Mouse (Mus musculus) splenic B cell, adult 2 months (primary cell): ENCODE measurements around the gene Il17d.

ENCODE experiments used
- DNase-seq: peaks from one replicate; pipeline ENCODE4 v3.0.0-alpha.2; 2011; ENCODE audit warnings: low read depth, low spot score
- H3K27me3 ChIP-seq: 2 replicates; pipeline ENCODE4 v1.6.1; 2012; ENCODE audit warnings: mild to moderate bottlenecking, low read length, moderate library complexity, mixed read lengths; ENCODE audit not compliant: control insufficient read depth, poor library complexity, insufficient read depth, severe bottlenecking
- H3K36me3 ChIP-seq: 2 replicates; pipeline ENCODE4 v1.6.1; 2012; ENCODE audit warnings: mild to moderate bottlenecking, low read length, moderate library complexity, mixed read lengths; ENCODE audit not compliant: control insufficient read depth, poor library complexity, insufficient read depth, severe bottlenecking

The Il17d gene

GRCm38 (mm10) chr14:57524671-57525387, at the start of gene Il17d:
Gene Il17d (plus strand): TSS chr14:57524777.
- DNase-seq: peak; percentile 23
- Histone ChIP-seq H3K36me3 (no peaks in the 10 kb centered on the region), H3K27me3 (peaks cover 2% of the 10 kb centered on the region; the same call in 1 of the 2 replicates)

DNA sequence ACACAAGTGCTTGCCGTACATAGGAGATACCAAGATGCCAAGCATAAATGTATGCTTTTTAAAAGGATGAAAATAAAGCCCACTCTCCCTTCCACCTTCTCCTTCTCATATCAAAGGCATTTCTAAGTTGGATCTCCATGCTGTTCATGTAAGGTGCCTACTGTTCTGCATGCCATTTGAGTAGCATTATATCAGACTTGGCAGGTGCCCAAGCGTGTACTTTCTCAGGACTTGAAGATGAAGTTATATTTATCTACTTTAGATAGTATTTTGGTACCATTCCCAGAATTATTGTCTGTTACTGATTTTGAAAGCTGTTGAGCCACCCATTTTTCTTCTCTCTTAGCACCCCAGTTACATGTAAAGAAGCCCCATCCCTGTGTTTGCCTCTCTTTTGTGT, 49.5 kb upstream of the Il17d start:
- Histone ChIP-seq H3K27me3 (no peaks in the 10 kb centered on the region), H3K36me3 (0 out of 2 replicates have a peak, but pooled peaks cover 2% of the 10 kb centered on the region)
- DNase-seq: no peak

DNA sequence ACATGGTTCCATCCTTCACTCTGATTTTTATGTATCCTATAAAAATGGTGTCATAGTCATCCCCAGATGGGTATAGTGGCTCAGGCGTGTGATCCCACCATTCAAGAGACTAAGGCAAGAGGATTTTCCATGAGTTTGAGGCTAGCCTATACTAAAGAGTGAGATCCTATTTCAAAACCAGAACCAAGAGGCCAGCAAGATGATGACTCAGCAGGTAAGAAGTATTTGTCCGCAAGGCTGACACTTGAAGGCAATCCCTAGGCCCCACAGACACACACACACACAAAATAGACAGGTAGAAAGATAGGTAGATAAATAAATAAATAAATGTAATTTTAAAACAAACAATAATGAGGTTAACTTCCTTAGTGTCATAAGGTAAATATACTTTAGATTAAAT, 42.3 kb upstream of the Il17d start:
- no peak for DNase-seq
- no peaks in the 10 kb centered on the region for H3K27me3 ChIP-seq
- 0 out of 2 replicates have a peak, but pooled peaks cover 2% of the 10 kb centered on the region for H3K36me3 ChIP-seq

GRCm38 (mm10) chr14:57484183-57484582, 40.4 kb upstream of the Il17d start:
- DNase-seq: peak; percentile 4
- Histone ChIP-seq H3K36me3 (0 out of 2 replicates have a peak, but pooled peaks cover 2% of the 10 kb centered on the region), H3K27me3 (no peaks in the 10 kb centered on the region)

- DNase-seq: no peak
- no peaks in the 10 kb centered on the region for H3K27me3 ChIP-seq
- H3K36me3 ChIP-seq: no peaks in the 10 kb centered on the region
Observed at GRCm38 (mm10) chr14:57489696-57490095, 34.9 kb upstream of the Il17d start.

GRCm38 (mm10) chr14:57493840-57494239, 30.7 kb upstream of the Il17d start:
- no peak for DNase-seq
- no peaks in the 10 kb centered on the region for H3K27me3 ChIP-seq
- no peaks in the 10 kb centered on the region for H3K36me3 ChIP-seq

DNA sequence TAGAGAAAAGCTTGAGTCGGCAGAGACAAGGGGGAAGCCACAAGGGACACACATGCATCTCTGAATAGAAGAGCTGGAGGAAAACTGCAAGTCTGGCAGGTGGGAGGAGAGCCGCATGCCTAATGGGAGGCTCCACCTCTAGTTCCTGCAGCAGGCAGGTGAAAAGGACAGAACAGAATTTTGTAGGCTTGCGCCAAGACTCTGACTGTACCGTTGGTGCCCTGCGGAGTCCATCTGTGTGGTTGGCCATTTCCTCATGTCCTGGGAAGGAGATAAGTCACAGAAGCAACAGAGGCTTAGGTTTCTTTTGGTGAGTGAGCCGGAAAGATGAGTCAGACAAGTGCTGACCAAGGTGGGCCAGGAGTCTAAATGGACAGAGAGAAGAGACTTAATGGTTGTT, 20.8 kb upstream of the Il17d start:
- DNase-seq: no peak
- no peaks in the 10 kb centered on the region for H3K36me3 ChIP-seq
- no peaks in the 10 kb centered on the region for H3K27me3 ChIP-seq

DNA sequence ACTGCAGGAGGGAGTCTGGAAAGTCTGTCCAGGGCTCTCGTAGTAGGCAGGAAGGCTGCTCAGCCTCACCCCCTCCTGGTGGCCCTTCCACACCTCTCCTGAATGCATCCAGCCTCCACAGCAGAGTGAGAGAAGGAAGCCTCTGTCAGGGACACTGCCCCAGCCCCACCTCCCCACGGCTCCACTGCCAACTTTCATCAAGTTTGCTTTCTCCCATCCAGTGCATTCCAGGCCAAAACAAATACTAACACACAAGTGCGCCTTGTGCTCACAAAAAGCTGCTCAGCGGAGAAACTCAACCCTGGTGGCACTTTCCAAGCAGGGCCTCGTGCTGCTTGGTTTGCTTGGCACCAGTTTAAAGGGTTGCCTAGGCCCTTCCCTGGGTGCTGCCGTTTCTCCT, 15.0 kb upstream of the Il17d start:
- DNase-seq: no peak
- H3K36me3 ChIP-seq: no peaks in the 10 kb centered on the region
- H3K27me3 ChIP-seq: no peaks in the 10 kb centered on the region

DNA sequence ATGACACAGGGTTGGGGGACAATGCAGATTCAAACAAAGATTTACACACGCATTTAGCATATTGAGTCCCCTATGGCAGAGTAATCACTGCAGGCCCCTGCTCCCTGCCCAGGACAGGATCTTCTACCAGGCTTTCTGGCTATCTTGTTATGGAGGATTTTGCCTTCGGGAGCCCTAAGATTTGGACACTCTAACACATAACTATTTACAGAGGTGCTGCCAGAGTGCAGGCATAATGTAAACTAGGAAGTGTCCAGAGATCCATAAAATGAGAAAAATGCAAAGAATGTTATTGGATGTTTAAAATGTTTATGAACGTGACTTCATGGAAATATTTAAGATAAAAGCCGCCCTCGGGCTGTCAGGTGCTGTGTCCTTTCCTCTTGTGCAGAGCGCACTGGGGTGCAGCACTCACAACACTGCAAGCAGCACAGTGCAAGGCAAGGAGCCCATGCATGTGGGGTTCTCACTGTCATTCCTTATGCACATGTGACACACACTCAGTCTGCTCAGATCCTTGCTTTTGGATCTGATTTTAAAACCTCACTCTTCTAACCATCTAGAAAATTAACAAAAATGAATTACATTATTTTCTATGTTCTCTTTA, 9.3 kb upstream of the Il17d start:
- DNase-seq: no peak

DNA sequence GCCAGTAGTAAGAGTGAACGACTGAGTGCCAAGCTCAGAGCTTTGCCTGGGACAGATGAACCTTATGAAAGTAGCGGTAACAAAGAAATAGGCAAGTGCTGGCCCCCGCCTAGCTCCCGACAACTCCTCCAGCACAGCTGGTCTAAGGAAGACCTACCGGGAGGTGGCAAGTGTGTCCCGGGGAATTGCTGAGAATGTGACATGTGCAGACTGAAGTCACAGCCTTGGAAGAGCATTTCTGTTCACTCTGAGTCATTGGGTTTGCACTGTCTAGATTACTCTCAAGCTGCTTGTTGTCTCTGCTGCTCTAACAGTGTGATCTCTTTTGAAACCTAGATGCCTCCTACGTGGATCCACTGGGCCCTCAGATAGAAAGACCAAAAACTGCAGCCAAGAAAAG, 7.6 kb upstream of the Il17d start:
- no peaks in the 10 kb centered on the region for H3K27me3 ChIP-seq
- no peaks in the 10 kb centered on the region for H3K36me3 ChIP-seq
- no peak for DNase-seq

More for the DNA sequence above, 9.3 kb upstream of the Il17d start:
- H3K27me3 ChIP-seq: no peaks in the 10 kb centered on the region
- H3K36me3 ChIP-seq: no peaks in the 10 kb centered on the region

- no peak for DNase-seq
- Histone ChIP-seq H3K36me3 (no peaks in the 10 kb centered on the region), H3K27me3 (no peaks in the 10 kb centered on the region; the same call in 1 of the 2 replicates)
Observed at GRCm38 (mm10) chr14:57523762-57524161, 815 bp upstream of the Il17d start.

DNA sequence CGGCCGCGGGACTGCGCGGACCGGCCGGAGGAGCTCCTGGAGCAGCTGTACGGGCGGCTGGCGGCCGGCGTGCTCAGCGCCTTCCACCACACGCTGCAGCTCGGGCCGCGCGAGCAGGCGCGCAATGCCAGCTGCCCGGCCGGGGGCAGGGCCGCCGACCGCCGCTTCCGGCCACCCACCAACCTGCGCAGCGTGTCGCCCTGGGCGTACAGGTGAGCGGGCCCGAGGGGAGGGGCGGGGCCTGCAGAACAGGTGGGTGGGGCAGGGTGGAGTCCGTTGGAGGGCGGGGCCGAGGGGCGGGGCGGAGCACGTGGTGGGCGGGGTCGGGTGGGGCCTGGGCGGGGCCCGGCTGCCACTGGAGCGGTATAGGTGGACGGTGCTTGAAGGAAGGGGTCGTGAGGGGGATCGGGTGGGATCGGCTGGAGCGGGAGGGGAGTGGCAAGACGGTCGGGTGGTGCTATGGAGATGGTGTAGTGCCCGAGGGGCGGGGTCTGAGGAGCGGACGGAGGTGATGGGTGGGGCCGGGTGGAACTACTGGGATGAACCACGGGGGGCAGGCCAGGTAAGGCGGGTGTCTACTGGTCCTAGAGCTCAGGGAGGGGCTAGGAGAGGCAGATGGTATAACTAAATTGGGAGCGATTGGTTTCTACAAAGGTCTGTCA, 942 bp downstream of the Il17d start:
- peak; percentile 64 for DNase-seq
- Histone ChIP-seq H3K27me3 (peaks cover 2% of the 10 kb centered on the region; the same call in 1 of the 2 replicates), H3K36me3 (no peaks in the 10 kb centered on the region)

DNA sequence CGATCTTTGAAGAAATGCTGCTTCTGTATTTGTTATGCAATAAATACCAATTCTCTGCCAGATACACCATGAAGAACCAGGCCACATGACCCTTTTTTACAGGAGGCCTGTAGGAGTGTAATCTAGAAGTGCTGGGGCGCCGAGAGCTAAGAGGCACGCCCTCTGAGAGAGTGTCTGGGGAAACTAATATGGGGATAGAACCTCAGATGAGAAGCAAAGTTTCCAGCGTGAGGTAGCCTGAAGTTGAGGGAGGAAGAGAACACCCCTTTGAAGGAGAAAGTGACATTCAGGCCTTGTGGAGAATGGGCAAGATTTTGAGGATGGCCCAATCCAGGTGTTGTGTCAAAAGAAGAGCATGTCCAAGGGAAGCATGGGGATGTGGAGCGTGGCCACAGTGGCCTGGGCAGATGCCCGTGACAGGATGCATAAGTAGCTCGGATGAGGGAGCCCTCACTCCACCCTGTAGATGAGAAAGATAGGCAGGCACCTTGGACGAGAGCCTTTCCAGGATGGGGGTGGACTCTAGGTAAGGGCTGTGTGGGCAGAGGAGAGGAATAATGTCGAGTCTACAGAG, 1.6 kb downstream of the Il17d start:
- Histone ChIP-seq H3K36me3 (no peaks in the 10 kb centered on the region), H3K27me3 (peaks cover 2% of the 10 kb centered on the region; the same call in 1 of the 2 replicates)
- DNase-seq: no peak

DNA sequence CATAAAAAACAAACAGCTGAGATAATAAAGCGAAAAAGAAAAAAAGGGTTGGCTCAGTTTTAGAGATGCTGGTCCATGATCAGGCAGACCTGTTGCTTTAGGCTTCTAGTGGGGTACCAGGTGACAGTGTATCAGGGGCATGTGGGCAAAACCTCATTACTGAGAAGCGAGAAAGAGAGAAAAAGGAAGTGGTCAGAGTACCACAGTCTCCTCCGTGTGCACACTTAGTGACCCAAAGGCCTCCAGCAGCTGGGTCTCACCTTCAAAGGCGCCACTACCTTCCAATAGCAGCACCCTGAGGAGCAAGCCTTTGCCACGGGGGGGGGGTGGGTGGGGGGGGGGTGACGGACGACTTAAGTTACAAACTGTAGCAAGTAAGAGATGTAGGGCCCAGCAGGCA, 2.5 kb downstream of the Il17d start:
- Histone ChIP-seq H3K36me3 (no peaks in the 10 kb centered on the region), H3K27me3 (peaks cover 2% of the 10 kb centered on the region; the same call in 1 of the 2 replicates)
- DNase-seq: peak; percentile 42

DNA sequence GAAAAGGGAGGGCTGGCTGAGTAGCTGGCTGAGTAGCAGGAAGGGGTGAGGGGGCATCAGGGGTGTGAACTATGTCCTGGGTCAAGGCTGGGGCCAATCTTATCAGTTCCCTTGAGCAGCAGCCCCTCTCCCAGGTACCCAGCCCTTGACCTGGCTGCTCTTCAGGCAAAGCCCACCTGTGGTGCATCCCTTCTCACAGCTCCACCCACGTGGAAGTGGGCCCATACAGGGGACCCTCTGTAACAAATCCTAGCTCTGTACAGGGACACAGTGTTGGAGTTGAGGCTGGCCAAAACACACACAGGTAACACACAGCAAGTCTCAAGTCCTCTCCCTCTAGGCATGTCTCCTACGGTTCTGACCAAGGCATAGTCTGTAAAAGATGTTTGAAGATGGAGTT, 3.0 kb downstream of the Il17d start:
- no peaks in the 10 kb centered on the region for H3K36me3 ChIP-seq
- DNase-seq: no peak
- H3K27me3 ChIP-seq: peaks cover 2% of the 10 kb centered on the region; the same call in 1 of the 2 replicates
